Mouse (Mus musculus): ENCODE measurements around the gene Sphk2. TPM values are rescaled to one million over a fixed set of nuclear protein-coding genes. Genes with fewer than 3 reads are reported as not detected.

The Sphk2 gene
- total and polyA plus RNA-seq, 3 experiments: 15.9 to 24.9 (median 18.2) TPM

GRCm38 (mm10) chr7:45660746-45661478 is 56.9 kb downstream of the Sphk2 start:
- no peak overlapping the region for H3K4me3 ChIP-seq
- intact Hi-C loops (cut with DNase I): no loop called here
- H3K27me3 ChIP-seq (ENCODE audit: control insufficient read depth, insufficient read depth, low read length): no peaks in the 10 kb centered on the region
- no peak for DNase-seq
- no peaks in the 10 kb centered on the region for H3K79me2 ChIP-seq (replicated peaks; ENCODE audit: control insufficient read depth, insufficient read depth, low read length)
- no peaks in the 10 kb centered on the region for H3K4me1 ChIP-seq (ENCODE audit: control insufficient read depth, insufficient read depth, low read length)
- H3K36me3 ChIP-seq (ENCODE audit: control insufficient read depth, insufficient read depth, low read length): no peaks in the 10 kb centered on the region
- no peak overlapping the region for H3K9ac ChIP-seq (ENCODE audit: low read depth, low read length)
- WGBS: 82% methylated on average over 11 of the region's 11 CpGs
- no peak for TF ChIP-seq CTCF (IDR thresholded peaks at IDR 0.05)
- no peak for TF ChIP-seq POLR2A (IDR thresholded peaks at IDR 0.05; ENCODE audit: insufficient read depth, low read depth, low read length)
- TF ChIP-seq EP300 (IDR thresholded peaks at IDR 0.05; ENCODE audit: insufficient read depth, low read depth, low read length): no peak
- no peak overlapping the region for H3K27ac ChIP-seq

Other genes with a start within 250 kb of the Sphk2 start
Only the 30 nearest of the 32 such genes appear.
- 1 to 10 TPM; 8.2 to 8.9 TPM for gene Dhdh, start 229.2 kb downstream of the Sphk2 start, total RNA-seq (2021)
- 6.4 and 10.1 TPM in 2 replicates for gene Dhdh, start 229.2 kb downstream of the Sphk2 start, polyA plus RNA-seq (2012; rRNA removed)
- gene Nucb1, start 207.6 kb downstream of the Sphk2 start, total RNA-seq (2021): 100 to 1,000 TPM; 132 to 152 TPM
- gene Nucb1, start 207.6 kb downstream of the Sphk2 start, polyA plus RNA-seq (2012; rRNA removed): 158 and 177 TPM in 2 replicates
- 10 to 100 TPM; 27.3 to 29.6 TPM for gene Ppp1r15a, start 191.7 kb downstream of the Sphk2 start, total RNA-seq (2021)
- gene Ppp1r15a, start 191.7 kb downstream of the Sphk2 start, polyA plus RNA-seq (2012; rRNA removed): 20.9 and 36.0 TPM in 2 replicates
- 1 to 10 TPM; 2.9 to 3.2 TPM for gene Plekha4, start 191.7 kb downstream of the Sphk2 start, total RNA-seq (2021)
- 6.7 and 7.2 TPM in 2 replicates for gene Plekha4, start 191.7 kb downstream of the Sphk2 start, polyA plus RNA-seq (2012; rRNA removed)
- under 1 TPM in 1 of 2 experiments, not detected in 1; 0.76 TPM for gene Hsd17b14, start 163.1 kb downstream of the Sphk2 start, total RNA-seq (2021)
- gene Hsd17b14, start 163.1 kb downstream of the Sphk2 start, polyA plus RNA-seq (2012; rRNA removed): 0.45 and 0.47 TPM in 2 replicates
- 100 to 1,000 TPM; 219 to 306 TPM for gene Bcat2, start 147.8 kb downstream of the Sphk2 start, total RNA-seq (2021)
- 142 and 198 TPM in 2 replicates for gene Bcat2, start 147.8 kb downstream of the Sphk2 start, polyA plus RNA-seq (2012; rRNA removed)
- not detected for gene Fgf21, start 102.5 kb downstream of the Sphk2 start, total RNA-seq (2021)
- gene Fgf21, start 102.5 kb downstream of the Sphk2 start, polyA plus RNA-seq (2012; rRNA removed): not detected in 2 replicates
- gene Fut1, start 100.7 kb downstream of the Sphk2 start, total RNA-seq (2021): not detected
- 0.25 TPM in 1 of 2 replicates, not detected in the other for gene Fut1, start 100.7 kb downstream of the Sphk2 start, polyA plus RNA-seq (2012; rRNA removed)
- gene Izumo1, start 96.2 kb downstream of the Sphk2 start, total RNA-seq (2021): under 1 TPM; 0.26 to 0.27 TPM
- 0.29 and 0.70 TPM in 2 replicates for gene Izumo1, start 96.2 kb downstream of the Sphk2 start, polyA plus RNA-seq (2012; rRNA removed)
- 10 to 100 TPM; 25.0 to 25.5 TPM for gene Rasip1, start 90.5 kb downstream of the Sphk2 start, total RNA-seq (2021)
- gene Rasip1, start 90.5 kb downstream of the Sphk2 start, polyA plus RNA-seq (2012; rRNA removed): 30.5 and 30.9 TPM in 2 replicates
- 1 to 10 TPM; 3.8 to 4.0 TPM for gene Mamstr, start 78.0 kb downstream of the Sphk2 start, total RNA-seq (2021)
- gene Mamstr, start 78.0 kb downstream of the Sphk2 start, polyA plus RNA-seq (2012; rRNA removed): 11.3 and 12.0 TPM in 2 replicates
- under 1 TPM; 0.50 to 0.60 TPM for gene Fut2, start 51.6 kb downstream of the Sphk2 start, total RNA-seq (2021)
- gene Fut2, start 51.6 kb downstream of the Sphk2 start, polyA plus RNA-seq (2012; rRNA removed): 1.1 and 1.9 TPM in 2 replicates
- under 1 TPM; 0.18 to 0.26 TPM for gene Ntn5, start 34.0 kb downstream of the Sphk2 start, total RNA-seq (2021)
- 0.47 TPM in 1 of 2 replicates, not detected in the other for gene Ntn5, start 34.0 kb downstream of the Sphk2 start, polyA plus RNA-seq (2012; rRNA removed)
- gene Sec1, start 23.6 kb downstream of the Sphk2 start, total RNA-seq (2021): under 1 TPM; 0.16 to 0.25 TPM
- gene Sec1, start 23.6 kb downstream of the Sphk2 start, polyA plus RNA-seq (2012; rRNA removed): 0.16 and 0.41 TPM in 2 replicates
- gene Car11, start 18.2 kb downstream of the Sphk2 start, total RNA-seq (2021): 1 to 10 TPM; 5.2 to 6.8 TPM
- 10.6 and 14.4 TPM in 2 replicates for gene Car11, start 18.2 kb downstream of the Sphk2 start, polyA plus RNA-seq (2012; rRNA removed)
- gene Dbp, start 12.9 kb downstream of the Sphk2 start, total RNA-seq (2021): 100 to 1,000 TPM in 1 of 2 experiments, 1 to 10 TPM in 1; 6.4 to 134 TPM
- 49.3 and 93.6 TPM in 2 replicates for gene Dbp, start 12.9 kb downstream of the Sphk2 start, polyA plus RNA-seq (2012; rRNA removed)
- 100 to 1,000 TPM; 496 to 617 TPM for gene Rpl18, start 2.5 kb downstream of the Sphk2 start, total RNA-seq (2021)
- 580 and 697 TPM in 2 replicates for gene Rpl18, start 2.5 kb downstream of the Sphk2 start, polyA plus RNA-seq (2012; rRNA removed)
- gene Fam83e, start 3.2 kb upstream of the Sphk2 start, total RNA-seq (2021): under 1 TPM; 0.13 to 0.34 TPM
- 0.64 and 1.1 TPM in 2 replicates for gene Fam83e, start 3.2 kb upstream of the Sphk2 start, polyA plus RNA-seq (2012; rRNA removed)
- not detected for gene Spaca4, start 7.8 kb upstream of the Sphk2 start, total RNA-seq (2021)
- not detected in 2 replicates for gene Spaca4, start 7.8 kb upstream of the Sphk2 start, polyA plus RNA-seq (2012; rRNA removed)
- under 1 TPM in 1 of 2 experiments, not detected in 1; 0.14 TPM for gene Lmtk3, start 65.7 kb upstream of the Sphk2 start, total RNA-seq (2021)
- gene Lmtk3, start 65.7 kb upstream of the Sphk2 start, polyA plus RNA-seq (2012; rRNA removed): 0.18 and 0.67 TPM in 2 replicates
- not detected for gene Sult2b1, start 66.7 kb upstream of the Sphk2 start, total RNA-seq (2021)
- 0.08 TPM in 1 of 2 replicates, not detected in the other for gene Sult2b1, start 66.7 kb upstream of the Sphk2 start, polyA plus RNA-seq (2012; rRNA removed)
- gene Cyth2, start 96.6 kb upstream of the Sphk2 start, total RNA-seq (2021): 10 to 100 TPM; 59.1 to 61.9 TPM
- gene Cyth2, start 96.6 kb upstream of the Sphk2 start, polyA plus RNA-seq (2012; rRNA removed): 27.3 and 33.0 TPM in 2 replicates
- gene Kcnj14, start 106.8 kb upstream of the Sphk2 start, total RNA-seq (2021): under 1 TPM; 0.66 to 0.89 TPM
- 0.78 and 35.7 TPM in 2 replicates for gene Kcnj14, start 106.8 kb upstream of the Sphk2 start, polyA plus RNA-seq (2012; rRNA removed)
- 10 to 100 TPM; 11.8 to 13.1 TPM for gene Grwd1, start 112.9 kb upstream of the Sphk2 start, total RNA-seq (2021)
- gene Grwd1, start 112.9 kb upstream of the Sphk2 start, polyA plus RNA-seq (2012; rRNA removed): 9.1 and 9.4 TPM in 2 replicates
- 100 to 1,000 TPM; 107 to 126 TPM for gene Kdelr1, start 154.8 kb upstream of the Sphk2 start, total RNA-seq (2021)
- gene Kdelr1, start 154.8 kb upstream of the Sphk2 start, polyA plus RNA-seq (2012; rRNA removed): 254 and 344 TPM in 2 replicates
- gene Grin2d, start 160.4 kb upstream of the Sphk2 start, total RNA-seq (2021): under 1 TPM; 0.31 to 0.43 TPM
- 0.56 and 0.92 TPM in 2 replicates for gene Grin2d, start 160.4 kb upstream of the Sphk2 start, polyA plus RNA-seq (2012; rRNA removed)
- not detected for gene Syngr4, start 178.7 kb upstream of the Sphk2 start, total RNA-seq (2021)
- 0.38 and 0.53 TPM in 2 replicates for gene Syngr4, start 178.7 kb upstream of the Sphk2 start, polyA plus RNA-seq (2012; rRNA removed)
- 100 to 1,000 TPM; 113 to 132 TPM for gene Tmem143, start 178.9 kb upstream of the Sphk2 start, total RNA-seq (2021)
- 205 and 206 TPM in 2 replicates for gene Tmem143, start 178.9 kb upstream of the Sphk2 start, polyA plus RNA-seq (2012; rRNA removed)
- 10 to 100 TPM; 24.2 to 29.2 TPM for gene Emp3, start 203.4 kb upstream of the Sphk2 start, total RNA-seq (2021)
- gene Emp3, start 203.4 kb upstream of the Sphk2 start, polyA plus RNA-seq (2012; rRNA removed): 59.7 and 77.7 TPM in 2 replicates
- 1 to 10 TPM in 1 of 2 experiments, under 1 TPM in 1; 0.94 to 1.0 TPM for gene Ccdc114, start 206.1 kb upstream of the Sphk2 start, total RNA-seq (2021)
- gene Ccdc114, start 206.1 kb upstream of the Sphk2 start, polyA plus RNA-seq (2012; rRNA removed): 1.7 and 2.1 TPM in 2 replicates

All from heart, adult 2 months (tissue).